Mouse (Mus musculus) embryo, embryonic 10 days (tissue): ENCODE measurements at regions not wholly inside any gene's neighbourhood (a gene's known extent, or its start where the extent isn't known, plus 50 kb on each side); places are given as distances from the start of the nearest gene placed in this dataset.
"Not testable (repeated sequence)": the region's sequence is repeated elsewhere in the genome, so short reads cannot be mapped to it uniquely, and the experiment has no call there.

Experiments
- DNase-seq: peaks from one replicate; pipeline ENCODE4 v3.0.0-alpha.2; 2015; ENCODE audit warnings: low spot score

- DNase-seq, result peak; percentile 5
These were observed 378.2 kb downstream of the Fbxo8 start for GRCm38 (mm10) chr8:56929076-56929475.

DNA sequence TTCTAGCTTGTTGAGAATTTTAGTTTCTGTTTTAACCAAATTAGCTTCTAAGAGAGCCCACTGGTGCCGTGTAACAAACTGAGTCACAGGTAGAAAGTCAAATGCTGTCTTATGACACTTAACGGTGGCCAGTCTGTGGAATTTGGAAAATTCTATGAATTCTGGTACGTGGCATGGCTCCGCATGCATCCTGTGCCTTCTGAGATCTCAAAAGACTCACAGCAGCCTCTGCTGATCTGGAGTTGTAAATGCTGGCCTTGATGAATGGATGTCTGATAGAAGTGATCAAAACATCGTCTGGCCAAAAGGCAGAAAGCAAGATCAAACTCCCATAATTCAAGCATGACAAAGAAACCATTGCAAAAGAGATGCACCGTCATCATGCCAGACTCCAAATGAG is 381.5 kb downstream of the Fbxo8 start:
- peak; percentile 39 for DNase-seq

GRCm38 (mm10) chr8:56962186-56962585 is 358.6 kb upstream of the Hand2 start:
- DNase-seq, result peak; percentile 31

DNA sequence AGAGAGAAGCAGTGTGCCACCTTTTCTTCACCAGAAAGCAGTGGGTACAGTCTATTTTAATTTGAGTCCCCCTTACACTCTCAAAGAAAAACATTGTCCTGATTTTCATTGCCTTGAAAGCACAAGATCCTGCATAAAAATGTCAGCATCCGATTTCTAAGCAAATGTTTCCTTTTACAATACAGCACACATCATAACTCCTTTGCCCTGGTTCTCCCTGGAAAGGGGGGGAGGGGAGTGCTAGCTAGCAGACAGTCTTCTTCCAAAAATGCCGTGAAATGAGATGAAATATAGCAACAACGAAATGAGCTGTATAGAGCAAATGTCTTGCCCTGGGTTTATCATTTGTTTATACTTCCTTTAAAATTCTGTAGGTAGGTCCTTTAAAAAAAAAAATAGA is 350.5 kb upstream of the Hand2 start:
- no peak for DNase-seq

GRCm38 (mm10) chr8:56978994-56979393 is 341.8 kb upstream of the Hand2 start:
- DNase-seq, result no peak

DNA sequence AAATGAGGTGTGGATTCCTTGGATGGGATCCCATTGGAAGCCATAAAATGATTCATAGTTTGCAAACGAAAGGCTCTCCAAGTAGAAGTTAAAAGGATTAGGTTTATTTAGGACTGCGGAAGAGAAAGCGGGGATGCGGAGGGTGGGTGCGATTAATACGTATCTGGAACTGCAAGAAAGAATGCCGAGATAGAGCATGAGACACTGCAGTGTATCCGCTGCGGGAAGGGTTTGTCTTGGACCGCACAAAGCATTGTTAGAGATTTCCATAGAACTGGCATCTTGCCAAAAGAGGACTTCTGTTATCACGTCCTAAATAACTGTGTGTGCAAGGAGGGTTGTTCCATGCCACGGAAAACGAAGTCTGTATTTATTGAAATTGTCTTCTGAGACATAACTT is 341.4 kb upstream of the Hand2 start:
- no peak for DNase-seq

- no peak for DNase-seq
These were observed 310.3 kb upstream of the Hand2 start for GRCm38 (mm10) chr8:57010318-57011024.

DNA sequence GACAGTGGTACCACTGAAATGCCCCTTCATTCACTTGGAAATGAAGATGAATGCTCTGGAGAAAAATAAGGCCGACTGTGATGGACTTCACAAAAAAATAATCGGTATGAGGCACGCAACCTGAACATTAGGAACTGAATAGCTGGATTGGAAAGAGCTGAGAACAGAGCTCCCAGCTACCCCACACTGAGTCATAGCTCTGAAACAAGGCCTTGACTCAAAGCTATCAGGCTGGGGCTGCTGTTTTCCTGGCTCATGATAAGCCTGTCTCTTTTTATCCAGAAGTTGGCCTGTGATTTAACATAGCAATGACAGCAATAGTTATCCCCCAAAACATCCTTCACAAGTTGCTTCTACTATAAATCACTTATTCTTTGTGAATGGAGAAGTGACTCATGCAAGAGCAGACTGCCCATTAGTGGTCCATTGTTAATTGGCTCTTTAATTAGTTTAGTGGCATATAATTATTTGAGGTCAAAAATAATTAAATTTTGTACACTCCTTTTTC is 306.9 kb upstream of the Hand2 start:
- DNase-seq, result peak; percentile 11

DNA sequence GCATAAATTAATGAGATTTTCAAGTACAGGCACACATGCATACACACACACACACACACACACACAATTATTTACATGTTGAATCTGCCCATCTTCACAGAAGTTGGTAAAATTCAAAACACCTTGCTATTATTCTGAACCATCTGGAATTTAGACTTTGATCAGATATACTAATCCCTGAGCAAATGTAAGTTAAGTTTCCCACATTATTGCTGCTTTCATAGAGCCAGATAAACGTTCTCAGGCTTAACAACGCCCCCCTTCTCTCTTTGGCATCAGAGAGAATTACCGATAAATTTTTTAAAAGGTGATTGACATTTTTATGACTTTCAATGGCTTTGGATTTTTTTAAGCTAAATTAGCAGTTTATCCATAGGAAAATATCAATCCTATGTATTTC is 304.5 kb upstream of the Hand2 start:
- DNase-seq, result no peak

- not testable (repeated sequence) for DNase-seq
These were observed 292.7 kb upstream of the Hand2 start for GRCm38 (mm10) chr8:57028096-57028495.

DNA sequence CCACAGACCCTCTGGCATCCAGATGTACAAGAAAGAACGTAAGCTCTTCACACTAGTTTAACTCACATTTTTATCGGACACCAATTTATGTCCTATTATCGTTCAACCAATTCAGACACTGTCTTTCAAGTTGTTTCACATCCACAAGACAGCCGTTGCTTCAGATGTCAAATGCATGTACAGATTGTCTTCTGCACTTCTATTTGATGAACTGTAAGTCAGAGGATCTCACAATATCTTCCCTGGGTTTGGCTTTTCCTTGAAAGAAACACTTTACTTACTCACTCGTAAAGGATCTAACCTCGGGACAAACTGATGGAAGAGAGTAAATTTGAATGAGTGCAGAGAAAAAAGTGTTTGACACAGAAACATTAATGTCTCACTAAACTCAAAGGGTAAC is 272.3 kb upstream of the Hand2 start:
- no peak for DNase-seq

DNA sequence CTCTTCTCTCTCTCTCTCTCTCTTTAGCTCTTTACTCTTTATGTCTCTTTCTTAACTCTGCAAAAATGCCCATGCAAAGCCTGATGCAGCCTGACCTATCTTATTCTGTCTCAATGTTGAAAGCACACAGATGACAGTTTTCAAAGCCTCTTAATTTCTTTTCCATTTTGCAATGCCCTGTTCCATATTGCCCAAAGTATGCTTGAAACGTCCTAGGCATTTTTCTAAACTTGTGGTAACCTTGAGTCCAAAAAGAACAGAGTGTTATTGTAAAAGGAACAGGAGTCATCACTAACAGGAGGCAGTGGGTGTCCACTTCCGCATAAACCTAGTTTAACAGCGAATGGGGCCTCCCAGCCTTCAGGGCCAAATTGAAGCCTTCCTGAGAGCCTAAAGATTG is 271.9 kb upstream of the Hand2 start:
- no peak for DNase-seq

DNA sequence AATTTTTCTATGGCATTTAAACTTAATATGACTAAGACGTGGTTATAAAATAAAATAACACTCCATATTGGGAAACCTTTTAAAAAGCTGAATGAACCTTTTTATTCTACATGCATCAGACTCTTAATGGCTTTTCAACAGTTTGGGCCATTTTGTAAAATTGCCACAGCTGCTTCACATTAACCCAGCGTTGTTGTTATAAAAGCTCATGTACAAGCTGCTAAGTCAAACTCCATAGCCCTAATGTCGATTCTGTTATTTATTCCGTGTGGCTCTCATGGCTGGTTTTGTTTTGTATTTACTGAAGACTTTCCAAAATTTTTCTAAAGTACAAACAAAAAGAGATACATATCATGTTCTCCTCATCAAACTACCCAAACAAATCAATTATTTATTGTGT is 268.1 kb upstream of the Hand2 start:
- no peak for DNase-seq

- DNase-seq, result no peak
These were observed 243.8 kb upstream of the Hand2 start for GRCm38 (mm10) chr8:57076995-57077394.

- no peak for DNase-seq
These were observed 234.0 kb upstream of the Hand2 start for GRCm38 (mm10) chr8:57086811-57087210.

- DNase-seq, result no peak
These were observed 228.4 kb upstream of the Hand2 start for GRCm38 (mm10) chr8:57092403-57092802.

DNA sequence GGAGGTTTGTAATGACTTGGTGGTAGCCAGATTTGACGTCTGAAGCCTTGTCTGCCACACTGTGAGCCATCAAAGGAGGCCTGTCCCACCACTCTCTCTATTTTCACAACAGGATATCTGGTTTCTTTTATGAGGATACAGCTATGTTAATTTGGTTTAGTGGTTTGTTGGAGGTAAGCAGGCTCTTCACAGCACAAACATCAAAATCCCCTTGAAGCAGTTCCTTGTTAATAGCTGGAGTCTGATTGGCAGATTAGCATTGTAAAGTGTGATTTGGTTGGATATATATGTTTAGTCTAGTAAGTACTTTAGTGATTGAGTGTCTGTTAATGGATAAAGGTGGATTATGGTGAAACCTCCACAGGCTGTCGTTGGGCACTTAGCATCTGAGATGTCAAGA is 225.6 kb upstream of the Hand2 start:
- DNase-seq, result no peak

DNA sequence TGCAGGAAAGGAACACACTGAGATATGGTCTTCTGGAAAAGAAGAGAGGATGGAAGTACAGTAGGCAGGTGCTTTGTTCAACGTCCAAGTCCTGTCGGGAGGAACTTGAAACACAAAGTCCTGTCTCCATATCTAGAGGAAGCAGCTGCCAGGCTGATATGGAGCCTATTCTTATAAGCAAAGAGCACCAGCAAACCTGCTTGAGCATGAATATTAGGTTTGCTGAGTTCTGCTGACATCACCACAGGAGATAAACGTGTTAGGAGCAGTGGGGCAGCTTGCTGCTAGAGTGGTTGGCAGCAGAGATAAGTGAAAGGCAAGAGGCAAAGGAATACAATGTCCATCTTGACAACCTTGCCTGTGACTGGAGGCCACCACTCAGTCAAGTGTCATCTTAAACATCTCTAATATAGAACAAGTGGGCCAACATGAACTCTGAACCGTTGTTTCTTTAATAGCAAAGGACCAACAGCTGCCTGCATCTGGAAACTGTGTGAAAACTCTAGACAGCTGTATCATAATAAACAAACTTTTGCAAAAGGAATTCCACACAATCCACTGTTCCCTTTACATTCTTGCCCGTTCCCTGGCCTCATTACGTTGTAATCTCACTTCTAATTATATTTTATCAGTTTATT is 209.9 kb upstream of the Hand2 start:
- DNase-seq, result not testable (repeated sequence)

GRCm38 (mm10) chr8:57111403-57111771 is 209.4 kb upstream of the Hand2 start:
- DNase-seq, result no peak

DNA sequence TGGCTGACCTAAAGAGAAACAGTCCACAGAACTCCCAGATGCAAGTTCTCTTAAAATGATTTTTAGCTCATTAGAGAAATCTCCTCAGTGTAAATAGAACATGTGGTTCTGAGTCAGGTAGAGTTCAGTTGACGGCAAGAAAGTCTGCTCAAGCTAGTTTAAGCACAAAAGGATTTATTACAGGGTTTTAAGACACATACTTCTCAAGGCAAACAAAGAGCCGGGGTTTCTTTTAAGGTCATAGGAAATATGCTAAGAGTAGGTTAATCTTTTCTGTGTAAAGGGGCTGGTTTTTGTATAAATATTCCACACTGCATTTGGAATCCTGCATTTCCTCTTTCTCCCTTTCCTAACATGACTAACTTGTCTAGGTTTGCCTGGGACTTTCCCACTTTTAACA is 206.9 kb upstream of the Hand2 start:
- DNase-seq, result no peak

- DNase-seq, result no peak
These were observed 205.5 kb upstream of the Hand2 start for GRCm38 (mm10) chr8:57115303-57115702.

DNA sequence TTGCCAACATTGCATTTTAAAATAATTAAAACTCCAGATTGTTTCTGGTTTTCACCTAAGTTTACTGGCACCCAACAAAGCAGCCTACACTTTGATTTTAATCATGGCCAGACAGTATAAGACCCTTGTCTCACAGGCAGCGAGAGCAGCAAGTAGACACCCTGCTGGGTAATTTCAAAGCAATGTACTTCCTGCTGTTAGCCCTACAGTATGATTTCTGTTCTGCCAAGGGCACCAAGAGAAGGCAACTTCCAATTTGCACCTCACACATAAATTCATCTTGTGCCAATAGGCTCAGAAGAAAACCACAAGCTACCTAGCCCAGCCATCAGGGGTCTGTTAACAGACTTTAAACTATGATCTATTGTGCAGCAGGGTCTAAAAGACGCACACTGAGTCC is 186.7 kb upstream of the Hand2 start:
- DNase-seq, result no peak

DNA sequence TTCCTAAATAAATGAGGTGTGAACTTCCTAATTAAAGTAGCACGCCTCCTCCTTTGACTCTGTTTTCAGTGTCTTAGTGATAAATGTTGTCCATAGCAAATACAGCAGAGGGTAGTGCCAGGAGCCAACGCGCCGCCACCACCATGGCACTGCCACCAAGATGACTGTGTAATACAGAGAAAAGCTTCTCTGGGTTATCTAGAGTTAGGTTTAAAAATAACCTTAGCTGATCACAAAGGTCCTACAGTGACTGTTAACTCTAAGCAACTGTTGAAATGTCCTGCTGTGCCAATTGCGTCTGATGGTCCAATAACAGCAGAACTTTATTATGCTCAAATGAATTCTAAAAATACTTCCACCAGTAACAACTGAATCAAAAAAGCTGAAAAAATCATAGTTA is 186.1 kb upstream of the Hand2 start:
- no peak for DNase-seq

DNA sequence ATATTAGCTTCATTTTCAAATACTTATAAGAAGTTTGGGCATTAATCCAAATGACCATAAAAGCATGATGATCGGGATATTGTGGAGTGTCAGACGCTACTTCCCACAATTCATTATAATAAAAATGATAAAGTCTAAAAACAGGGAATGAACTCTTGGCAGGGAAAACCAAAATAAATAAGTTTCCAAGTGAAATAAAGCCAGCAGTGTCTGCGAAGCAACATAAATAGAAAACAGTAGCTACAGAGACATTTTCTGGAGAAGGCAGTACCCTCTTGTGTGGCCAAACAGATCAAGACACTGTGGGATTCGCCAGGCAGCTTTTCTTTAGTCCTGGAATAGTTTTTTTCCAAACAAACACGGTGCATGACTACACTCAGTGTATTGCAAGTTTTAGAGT is 172.7 kb upstream of the Hand2 start:
- no peak for DNase-seq
